Mouse (Mus musculus): ENCODE data around the gene E2f7. TPM values are rescaled to one million over a fixed set of nuclear protein-coding genes. Genes with fewer than 3 reads are reported as not detected.

The E2f7 gene
- polyA plus RNA-seq (2015; fragmentation: Nextera tagmentation; extraction: Ambion mirVana) = 23.2 and 28.5 TPM in 2 replicates

DNA sequence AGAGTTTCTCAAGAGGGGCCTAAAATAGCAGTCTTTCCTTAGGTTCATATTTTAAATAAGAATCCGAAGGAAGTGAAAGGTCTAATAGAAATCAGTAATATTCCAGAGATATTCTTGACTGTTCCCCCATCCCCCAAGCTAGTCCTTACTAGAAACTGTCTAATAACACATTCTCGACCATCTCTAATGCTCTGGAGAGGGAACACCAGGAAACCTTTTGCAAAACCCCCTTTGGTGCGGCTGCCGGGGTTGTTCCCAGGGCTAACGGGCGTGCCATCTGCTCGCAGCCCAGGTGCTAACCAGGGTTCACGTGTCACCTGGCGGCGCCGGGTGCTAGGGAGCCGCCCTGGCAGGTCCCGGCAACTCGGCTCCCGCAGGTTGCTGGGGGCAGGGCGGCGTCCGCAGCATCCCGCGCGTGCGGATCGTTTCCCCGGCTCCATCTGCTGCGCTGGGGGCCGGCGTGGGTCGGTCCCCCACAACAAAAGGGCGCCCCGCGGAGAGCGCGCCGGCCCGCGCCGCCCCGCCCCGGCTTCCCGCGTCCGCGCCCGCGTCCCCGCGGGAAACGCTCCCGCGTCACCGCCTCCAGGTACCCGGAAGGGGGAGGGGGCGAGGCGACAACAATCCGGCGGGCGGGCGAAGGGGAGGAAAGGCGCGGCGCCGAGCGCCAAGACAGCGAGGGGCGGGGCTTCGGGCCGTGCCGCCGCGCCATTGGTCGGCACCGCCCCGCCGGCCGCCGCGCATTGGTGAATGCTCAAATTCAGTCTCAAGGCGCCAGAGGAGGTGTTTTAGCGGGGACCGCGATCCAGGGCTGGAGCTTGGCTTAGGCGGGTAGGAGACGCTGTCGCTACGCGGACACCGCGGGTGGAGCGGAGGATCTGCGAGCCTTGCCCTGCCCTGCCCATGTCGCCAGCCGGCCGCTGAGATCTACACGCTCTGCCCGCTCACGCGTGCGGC is at the start of gene E2f7:
Gene E2f7, plus strand, starts transcription at position 754 of the 954 bp plus-strand sequence.
- Histone ChIP-seq H3K27me3 (ENCODE audit: insufficient read depth, low read length) (no peaks in the 10 kb centered on the region), H3K4me1 (ENCODE audit: insufficient read depth, low read length) (peaks cover 8% of the 10 kb centered on the region), H3K4me3 (ENCODE audit: low read length) (peak within 1 kb of the TSS; percentile 85), H3K27ac (ENCODE audit: low read length) (peak within 1 kb of the TSS; percentile 81), H3K4me2 (replicated peaks; ENCODE audit: low read depth, low read length) (peak within 1 kb of the TSS; percentile 95), H3K9me3 (ENCODE audit: low read length) (no peaks in the 10 kb centered on the region), H3K9ac (replicated peaks; ENCODE audit: low read length) (peak within 1 kb of the TSS; percentile 88), H3K36me3 (ENCODE audit: insufficient read depth, low read length) (peaks cover 14% of the 10 kb centered on the region)
- WGBS = under 1% methylated on average over 82 of the region's 98 CpGs
- peak; percentile 98 for ATAC-seq (ENCODE audit: low FRiP score, low TSS enrichment)

DNA sequence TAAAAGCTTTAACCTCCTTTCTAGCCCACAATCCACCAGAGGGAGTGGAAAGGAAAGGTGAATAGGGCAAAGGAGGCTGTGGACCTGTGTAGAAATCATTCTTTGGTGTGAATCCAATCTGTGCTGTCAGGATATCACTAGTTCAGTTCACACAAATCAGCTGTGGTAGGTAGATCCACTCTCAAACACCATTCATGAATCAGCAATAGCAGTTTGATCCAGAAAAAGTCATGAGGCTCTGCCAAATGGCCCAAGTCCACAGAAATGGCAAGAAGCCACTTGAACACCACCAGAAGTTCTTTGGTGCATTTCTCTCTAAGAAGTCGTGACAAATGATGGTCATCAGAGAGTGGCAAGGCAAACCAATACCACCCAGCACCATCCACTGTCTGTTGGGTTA is 44.0 kb upstream of the E2f7 start:
- Histone ChIP-seq H3K27me3 (ENCODE audit: insufficient read depth, low read length) (no peaks in the 10 kb centered on the region), H3K4me1 (ENCODE audit: insufficient read depth, low read length) (no peaks in the 10 kb centered on the region), H3K9me3 (ENCODE audit: low read length) (no peaks in the 10 kb centered on the region), H3K36me3 (ENCODE audit: insufficient read depth, low read length) (no peaks in the 10 kb centered on the region), H3K27ac (ENCODE audit: low read length) (no peak overlapping the region), H3K4me2 (replicated peaks; ENCODE audit: low read depth, low read length) (no peak overlapping the region), H3K4me3 (ENCODE audit: low read length) (no peak overlapping the region), H3K9ac (replicated peaks; ENCODE audit: low read length) (no peak overlapping the region)
- no peak for ATAC-seq (ENCODE audit: low FRiP score, low TSS enrichment)
- 60% methylated on average over 1 of the region's 1 CpGs for WGBS

DNA sequence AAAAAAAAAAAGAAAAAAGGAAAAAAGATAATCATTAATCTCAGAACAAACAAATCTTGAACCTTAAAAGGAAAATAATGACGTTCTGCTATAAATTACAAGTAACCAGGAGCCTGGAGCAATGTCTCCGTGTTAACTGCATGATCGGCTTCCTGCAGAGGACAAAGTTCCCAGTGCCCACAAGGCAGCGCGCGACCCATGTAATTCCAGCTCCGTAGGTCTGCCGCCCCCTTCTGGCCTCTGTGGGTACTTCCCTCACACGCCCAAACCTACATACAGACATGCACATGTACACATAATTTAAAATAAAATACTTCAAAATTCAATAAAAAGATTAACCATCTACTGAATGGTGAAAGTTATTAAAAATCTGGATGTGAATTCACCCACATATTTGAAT is 39.6 kb upstream of the E2f7 start:
- Histone ChIP-seq H3K4me2 (replicated peaks; ENCODE audit: low read depth, low read length) (no peak overlapping the region), H3K4me1 (ENCODE audit: insufficient read depth, low read length) (0 out of 2 replicates have a peak, but pooled peaks cover 6% of the 10 kb centered on the region), H3K4me3 (ENCODE audit: low read length) (no peak overlapping the region), H3K36me3 (ENCODE audit: insufficient read depth, low read length) (no peaks in the 10 kb centered on the region), H3K27me3 (ENCODE audit: insufficient read depth, low read length) (no peaks in the 10 kb centered on the region), H3K27ac (ENCODE audit: low read length) (no peak overlapping the region), H3K9me3 (ENCODE audit: low read length) (no peaks in the 10 kb centered on the region), H3K9ac (replicated peaks; ENCODE audit: low read length) (no peak overlapping the region)
- WGBS = 50% methylated on average over 9 of the region's 9 CpGs
- ATAC-seq (ENCODE audit: low FRiP score, low TSS enrichment) = no peak

DNA sequence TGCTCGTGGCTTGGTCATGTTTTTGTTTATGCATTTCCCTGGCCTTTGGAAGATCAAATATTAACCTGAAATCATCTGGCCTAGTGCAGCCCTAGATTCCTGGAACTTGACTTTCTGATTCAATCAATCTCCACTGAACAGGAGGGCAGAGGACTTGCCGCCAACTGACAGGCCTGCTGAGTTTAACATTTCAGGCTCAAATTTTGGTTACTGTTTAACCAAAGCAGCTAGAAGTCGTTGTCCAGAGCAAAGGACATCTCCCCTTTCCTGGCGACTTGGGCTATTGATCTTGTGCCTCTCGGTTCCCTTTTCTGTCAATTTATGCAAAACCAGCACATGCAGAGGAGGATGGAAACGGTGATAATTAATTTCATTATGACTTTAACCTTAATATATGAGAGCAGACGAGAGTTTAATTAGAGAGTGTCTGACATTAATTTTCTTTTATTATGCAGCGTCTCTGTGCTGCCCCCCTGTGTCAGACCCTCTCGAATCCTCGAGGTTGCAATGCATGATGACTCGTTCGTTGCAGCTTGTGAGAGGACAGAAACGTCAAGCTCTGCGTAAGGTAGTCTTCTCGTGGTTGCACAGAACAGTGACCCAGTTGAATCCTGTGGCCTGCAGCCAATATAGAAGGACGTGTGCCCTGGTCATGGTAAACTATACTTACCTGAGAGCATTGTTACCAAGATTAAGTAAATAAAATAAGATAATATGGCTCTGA is 37.7 kb upstream of the E2f7 start:
- Histone ChIP-seq H3K4me3 (ENCODE audit: low read length) (no peak overlapping the region), H3K27me3 (ENCODE audit: insufficient read depth, low read length) (no peaks in the 10 kb centered on the region), H3K4me1 (ENCODE audit: insufficient read depth, low read length) (0 out of 2 replicates have a peak, but pooled peaks cover 6% of the 10 kb centered on the region), H3K27ac (ENCODE audit: low read length) (0 out of 2 replicates have a peak overlapping the region, but pooled peaks have one; percentile 34), H3K36me3 (ENCODE audit: insufficient read depth, low read length) (no peaks in the 10 kb centered on the region), H3K4me2 (replicated peaks; ENCODE audit: low read depth, low read length) (no peak overlapping the region), H3K9ac (replicated peaks; ENCODE audit: low read length) (no peak overlapping the region), H3K9me3 (ENCODE audit: low read length) (no peaks in the 10 kb centered on the region)
- ATAC-seq (ENCODE audit: low FRiP score, low TSS enrichment) = peak; percentile 92
- WGBS = 39% methylated on average over 16 of the region's 16 CpGs

DNA sequence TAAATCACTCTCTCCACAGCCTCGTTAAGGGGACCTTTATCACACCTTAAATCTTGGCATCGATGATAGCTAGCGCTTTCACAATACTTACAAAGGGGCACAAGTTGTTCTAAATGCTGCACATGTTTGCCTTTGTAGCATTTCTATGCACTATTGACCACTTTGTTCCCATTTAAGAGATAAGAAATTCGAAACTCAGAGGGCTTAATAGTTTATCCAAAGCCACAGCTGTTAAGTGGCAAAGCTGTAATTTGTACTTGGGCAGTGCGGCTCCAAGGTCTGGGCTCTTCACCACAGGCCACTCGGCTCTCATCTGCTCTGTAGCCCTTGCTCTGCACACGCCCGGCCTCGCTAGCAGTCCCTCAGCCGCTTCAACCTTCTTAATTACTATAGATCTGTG is 28.4 kb upstream of the E2f7 start:
- H3K4me3 ChIP-seq (ENCODE audit: low read length) = no peak overlapping the region
- no peak overlapping the region for H3K9ac ChIP-seq (replicated peaks; ENCODE audit: low read length)
- no peaks in the 10 kb centered on the region for H3K36me3 ChIP-seq (ENCODE audit: insufficient read depth, low read length)
- WGBS = 52% methylated on average over 10 of the region's 10 CpGs
- no peaks in the 10 kb centered on the region for H3K4me1 ChIP-seq (ENCODE audit: insufficient read depth, low read length)
- no peak overlapping the region for H3K27ac ChIP-seq (ENCODE audit: low read length)
- ATAC-seq (ENCODE audit: low FRiP score, low TSS enrichment) = no peak
- H3K9me3 ChIP-seq (ENCODE audit: low read length) = no peaks in the 10 kb centered on the region
- no peaks in the 10 kb centered on the region for H3K27me3 ChIP-seq (ENCODE audit: insufficient read depth, low read length)
- H3K4me2 ChIP-seq (replicated peaks; ENCODE audit: low read depth, low read length) = no peak overlapping the region

DNA sequence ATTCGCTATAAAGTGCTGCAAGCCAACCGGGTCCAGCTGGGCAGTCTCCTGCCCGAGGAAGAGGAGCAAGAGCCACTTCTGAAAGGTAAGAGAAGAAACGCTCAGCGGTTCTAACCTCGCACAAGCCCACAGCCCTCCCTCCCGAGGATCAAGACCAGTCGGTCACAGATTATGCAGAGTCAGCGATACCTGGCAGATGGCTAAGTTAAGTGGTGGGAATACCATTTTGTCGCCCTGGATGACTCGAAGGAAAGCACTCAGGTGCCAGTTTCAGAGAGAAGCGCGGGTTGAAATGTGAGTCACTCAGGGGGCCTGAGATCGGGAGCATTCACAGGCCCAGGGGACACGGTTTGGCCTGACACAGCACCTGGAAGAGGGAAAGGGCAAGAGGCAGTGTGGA is 18.8 kb upstream of the E2f7 start:
- Histone ChIP-seq H3K4me1 (ENCODE audit: insufficient read depth, low read length) (no peaks in the 10 kb centered on the region), H3K36me3 (ENCODE audit: insufficient read depth, low read length) (no peaks in the 10 kb centered on the region), H3K27me3 (ENCODE audit: insufficient read depth, low read length) (no peaks in the 10 kb centered on the region), H3K27ac (ENCODE audit: low read length) (no peak overlapping the region), H3K4me2 (replicated peaks; ENCODE audit: low read depth, low read length) (no peak overlapping the region), H3K9me3 (ENCODE audit: low read length) (no peaks in the 10 kb centered on the region), H3K4me3 (ENCODE audit: low read length) (no peak overlapping the region), H3K9ac (replicated peaks; ENCODE audit: low read length) (no peak overlapping the region)
- 79% methylated on average over 15 of the region's 15 CpGs for WGBS
- no peak for ATAC-seq (ENCODE audit: low FRiP score, low TSS enrichment)

DNA sequence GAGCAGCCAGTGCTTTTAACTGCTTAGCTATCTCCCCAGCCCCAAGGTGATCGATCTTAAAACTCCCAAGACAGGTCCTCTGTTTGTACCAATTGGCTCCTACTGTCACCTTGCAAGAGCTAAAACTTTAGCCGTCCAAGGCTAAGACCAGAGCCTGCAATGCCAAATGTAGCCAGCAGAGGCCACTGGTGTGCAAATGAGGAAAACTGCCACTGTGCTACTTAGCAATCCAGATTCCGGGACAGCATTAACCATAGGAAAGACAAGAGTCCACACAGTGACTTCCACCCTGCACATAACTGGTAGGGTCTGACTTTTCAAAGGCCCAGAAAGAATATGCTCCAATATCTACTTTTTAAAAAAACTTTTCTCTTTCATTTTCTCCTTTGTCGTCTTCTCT is 17.4 kb upstream of the E2f7 start:
- Histone ChIP-seq H3K4me1 (ENCODE audit: insufficient read depth, low read length) (no peaks in the 10 kb centered on the region), H3K27me3 (ENCODE audit: insufficient read depth, low read length) (no peaks in the 10 kb centered on the region), H3K4me2 (replicated peaks; ENCODE audit: low read depth, low read length) (no peak overlapping the region), H3K9me3 (ENCODE audit: low read length) (no peaks in the 10 kb centered on the region), H3K4me3 (ENCODE audit: low read length) (no peak overlapping the region), H3K27ac (ENCODE audit: low read length) (no peak overlapping the region), H3K36me3 (ENCODE audit: insufficient read depth, low read length) (no peaks in the 10 kb centered on the region), H3K9ac (replicated peaks; ENCODE audit: low read length) (no peak overlapping the region)
- 53% methylated on average over 4 of the region's 4 CpGs for WGBS
- ATAC-seq (ENCODE audit: low FRiP score, low TSS enrichment) = peak; percentile 31; the same call in 1 of the 2 replicates

DNA sequence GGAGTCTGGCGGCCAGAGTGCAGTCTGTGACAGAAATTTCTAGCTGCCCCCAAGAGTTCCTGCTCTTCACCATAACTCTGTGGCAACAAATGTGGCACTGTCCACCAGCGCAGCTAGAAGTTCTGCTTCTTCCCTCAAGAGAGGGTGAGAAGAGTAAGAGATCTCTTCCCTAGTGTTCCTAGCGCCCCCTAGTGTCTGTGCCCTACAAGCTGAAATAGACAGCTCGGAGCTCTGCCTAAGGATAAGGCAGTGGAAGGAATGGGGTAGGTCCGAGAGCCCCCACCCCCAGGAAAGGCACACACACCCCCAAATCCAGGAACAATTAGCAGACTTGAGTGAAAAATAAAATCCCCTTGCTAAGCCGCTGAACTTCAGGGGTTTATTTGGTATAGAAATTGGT is 11.9 kb upstream of the E2f7 start:
- Histone ChIP-seq H3K9me3 (ENCODE audit: low read length) (no peaks in the 10 kb centered on the region), H3K4me2 (replicated peaks; ENCODE audit: low read depth, low read length) (no peak overlapping the region), H3K27me3 (ENCODE audit: insufficient read depth, low read length) (no peaks in the 10 kb centered on the region), H3K27ac (ENCODE audit: low read length) (no peak overlapping the region), H3K4me3 (ENCODE audit: low read length) (no peak overlapping the region), H3K4me1 (ENCODE audit: insufficient read depth, low read length) (no peaks in the 10 kb centered on the region), H3K9ac (replicated peaks; ENCODE audit: low read length) (no peak overlapping the region), H3K36me3 (ENCODE audit: insufficient read depth, low read length) (no peaks in the 10 kb centered on the region)
- ATAC-seq (ENCODE audit: low FRiP score, low TSS enrichment) = 0 out of 2 replicates have a peak, but pooled peaks have one; percentile 65
- 21% methylated on average over 6 of the region's 6 CpGs for WGBS

DNA sequence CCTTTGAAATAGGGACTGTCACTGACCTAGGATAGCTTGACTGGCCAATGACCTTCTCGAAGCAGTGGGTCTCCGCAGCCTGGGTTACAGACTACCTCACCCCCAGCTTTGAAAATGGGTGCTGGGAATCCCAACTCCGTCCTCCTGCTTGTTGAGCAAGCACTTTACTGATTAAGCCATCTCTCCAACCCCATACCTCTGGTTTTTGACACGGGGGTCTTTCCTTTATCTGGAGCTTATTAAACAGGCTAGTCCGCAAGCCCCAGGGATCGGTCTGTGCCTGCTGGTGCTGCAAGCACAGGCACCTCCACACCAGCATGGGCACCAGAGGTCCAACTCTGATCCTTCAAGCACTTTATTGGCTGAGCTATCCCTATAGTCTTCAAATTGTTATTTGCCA is 1.5 kb upstream of the E2f7 start:
- ATAC-seq (ENCODE audit: low FRiP score, low TSS enrichment) = no peak
- Histone ChIP-seq H3K9me3 (ENCODE audit: low read length) (no peaks in the 10 kb centered on the region), H3K4me3 (ENCODE audit: low read length) (no peak overlapping the region), H3K4me2 (replicated peaks; ENCODE audit: low read depth, low read length) (no peak overlapping the region), H3K36me3 (ENCODE audit: insufficient read depth, low read length) (0 out of 2 replicates have a peak, but pooled peaks cover 3% of the 10 kb centered on the region), H3K27me3 (ENCODE audit: insufficient read depth, low read length) (no peaks in the 10 kb centered on the region), H3K9ac (replicated peaks; ENCODE audit: low read length) (no peak overlapping the region), H3K27ac (ENCODE audit: low read length) (no peak overlapping the region), H3K4me1 (ENCODE audit: insufficient read depth, low read length) (peaks cover 8% of the 10 kb centered on the region)
- 87% methylated on average over 6 of the region's 6 CpGs for WGBS
